Mouse (Mus musculus): ENCODE data around the gene Gm37240. TPM values are rescaled to one million over a fixed set of nuclear protein-coding genes. Genes with fewer than 3 reads are reported as not detected.
A peak's percentile ranks its signal among the peaks of the same experiment; 100 is the strongest.

Gm37240 gene
- total RNA-seq, 2 experiments from 2014 or later: 0.98 to 1.0 TPM

DNA sequence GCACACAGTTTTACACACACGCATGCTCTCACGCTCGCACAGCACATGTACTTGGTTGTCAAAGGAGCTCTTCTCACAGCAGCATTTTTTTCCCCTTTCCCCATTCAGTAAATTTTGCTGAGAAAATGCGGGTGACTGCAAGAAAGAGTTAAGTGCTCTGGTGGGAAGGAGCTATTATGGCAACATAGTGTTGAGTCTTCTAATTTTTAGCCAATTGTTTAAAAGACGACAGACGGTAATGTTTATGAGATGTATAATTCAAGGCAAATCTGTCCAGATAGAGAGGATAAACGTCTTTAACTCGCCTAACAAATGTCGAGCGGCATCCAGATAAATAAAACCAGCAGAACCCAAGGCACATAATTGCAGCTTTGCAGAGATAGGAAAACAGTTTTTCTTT is 726.5 kb downstream of the Gm37240 start:
- DNase-seq (ENCODE audit: low spot score in 2 of 2): no peak

- DNase-seq (ENCODE audit: low spot score in 2 of 2): no peak
Observed at GRCm38 (mm10) chr3:85159631-85160030, 727.7 kb downstream of the Gm37240 start.

DNA sequence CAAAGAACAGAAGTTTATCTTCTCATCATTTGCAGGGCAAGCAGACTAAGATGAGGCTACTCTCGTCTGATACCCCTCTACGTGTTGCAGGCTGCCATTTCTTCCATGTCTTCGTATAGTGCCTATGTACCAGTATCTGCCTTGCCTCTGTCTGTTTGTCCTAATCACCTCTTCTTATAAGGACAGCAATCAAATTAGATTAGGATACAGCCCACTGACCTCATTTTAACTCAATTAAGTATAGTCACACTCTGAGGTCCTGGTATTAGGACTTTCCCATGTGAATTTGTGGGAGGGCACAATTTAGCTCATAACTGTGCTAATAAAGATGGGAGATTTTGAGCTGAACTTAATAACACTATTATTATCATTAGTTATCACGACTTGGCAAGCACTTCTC is 738.5 kb downstream of the Gm37240 start:
- DNase-seq (ENCODE audit: low spot score in 2 of 2): no peak

GRCm38 (mm10) chr3:85148038-85148550 is 739.2 kb downstream of the Gm37240 start:
- DNase-seq (ENCODE audit: low spot score in 2 of 2): no peak

GRCm38 (mm10) chr3:85145568-85145967 is 741.8 kb downstream of the Gm37240 start:
- no peak for DNase-seq (ENCODE audit: low spot score in 2 of 2)

GRCm38 (mm10) chr3:85145076-85145475 is 742.2 kb downstream of the Gm37240 start:
- DNase-seq (ENCODE audit: low spot score in 2 of 2): no peak

GRCm38 (mm10) chr3:85144425-85144824 is 742.9 kb downstream of the Gm37240 start:
- DNase-seq (ENCODE audit: low spot score in 2 of 2): no peak

- no peak for DNase-seq (ENCODE audit: low spot score in 2 of 2)
Observed at GRCm38 (mm10) chr3:85140488-85140887, 746.8 kb downstream of the Gm37240 start.

DNA sequence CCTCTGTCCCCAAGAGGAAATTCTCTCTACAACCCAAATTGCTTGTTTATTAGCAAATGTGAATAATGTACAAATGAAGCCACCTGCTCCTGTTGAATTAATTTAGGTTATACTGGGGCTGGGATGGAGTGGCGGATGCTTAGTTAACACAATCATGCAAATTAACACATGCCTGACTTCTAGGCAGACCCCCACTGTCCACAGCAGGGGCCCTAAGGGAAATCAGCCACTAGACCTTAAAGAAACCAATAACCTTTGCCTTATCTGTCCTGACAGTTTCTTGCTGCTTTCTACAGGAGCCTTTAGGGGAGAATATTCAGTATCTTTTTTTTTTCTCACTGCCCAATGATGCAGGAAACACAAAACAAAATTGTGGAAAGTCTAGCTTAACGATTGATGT is 748.9 kb downstream of the Gm37240 start:
- DNase-seq (ENCODE audit: low spot score in 2 of 2): no peak

- DNase-seq (ENCODE audit: low spot score in 2 of 2): peak; percentile 7 to 31
Observed at GRCm38 (mm10) chr3:85133561-85133960, 753.8 kb downstream of the Gm37240 start.

DNA sequence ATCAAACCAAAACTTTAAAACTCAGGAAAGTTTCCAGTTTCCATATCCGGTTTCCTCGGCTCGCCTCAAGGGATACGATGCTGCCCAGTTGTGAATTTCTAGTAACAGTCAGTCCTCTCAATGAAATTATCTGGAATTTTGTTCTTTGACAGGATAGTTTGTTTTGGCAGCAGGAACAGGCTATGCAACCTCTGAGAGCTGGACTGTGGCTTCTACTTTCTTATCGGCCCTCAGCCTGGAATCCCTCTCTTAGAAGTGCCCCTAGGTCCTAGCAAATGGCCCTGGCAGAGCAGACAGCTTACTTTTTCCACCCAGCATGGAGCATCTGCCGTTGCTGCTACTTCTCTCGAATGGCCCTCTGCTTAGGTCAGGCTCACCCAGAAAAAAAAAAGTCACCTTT is 755.4 kb downstream of the Gm37240 start:
- DNase-seq (ENCODE audit: low spot score in 2 of 2): no peak

DNA sequence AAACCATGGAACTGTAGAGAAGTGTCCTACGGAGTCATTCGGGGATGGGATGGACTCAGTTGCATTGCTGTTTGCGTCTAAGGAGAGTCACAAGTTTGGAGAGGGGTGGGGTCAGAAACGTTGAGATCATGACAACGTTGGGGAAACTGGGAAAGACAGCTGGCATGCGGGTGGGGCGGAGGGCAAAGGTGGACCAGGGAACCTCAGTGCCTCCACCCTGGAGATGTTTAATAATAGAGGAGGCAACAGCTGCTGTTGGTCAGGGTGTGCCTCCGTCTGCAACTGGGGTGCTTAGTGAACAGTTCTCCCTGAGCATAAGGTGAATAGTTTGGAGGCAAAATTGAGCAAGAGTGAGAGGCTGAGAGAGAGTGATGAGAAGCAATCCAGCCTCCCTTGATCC is 758.8 kb downstream of the Gm37240 start:
- no peak for DNase-seq (ENCODE audit: low spot score in 2 of 2)

DNA sequence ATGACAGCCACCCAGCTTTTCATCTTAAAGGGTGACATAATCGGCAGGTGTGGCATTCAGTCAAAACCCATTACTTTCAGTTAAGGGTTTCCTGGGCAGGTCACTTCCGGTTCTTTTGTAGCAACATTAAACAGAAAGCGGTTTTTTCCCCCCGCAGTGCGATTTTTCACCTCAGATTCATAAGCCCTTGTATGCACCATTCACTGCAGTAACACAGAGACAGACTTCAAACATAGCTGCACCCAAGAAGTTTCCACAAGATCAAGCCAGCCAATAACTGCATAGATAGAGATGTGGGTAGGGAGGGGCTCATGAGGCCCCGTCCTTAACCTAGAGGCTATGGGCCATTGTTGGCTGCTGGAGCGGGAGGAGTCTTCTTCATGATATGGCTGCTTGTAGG is 760.3 kb downstream of the Gm37240 start:
- no peak for DNase-seq (ENCODE audit: low spot score in 2 of 2)

DNA sequence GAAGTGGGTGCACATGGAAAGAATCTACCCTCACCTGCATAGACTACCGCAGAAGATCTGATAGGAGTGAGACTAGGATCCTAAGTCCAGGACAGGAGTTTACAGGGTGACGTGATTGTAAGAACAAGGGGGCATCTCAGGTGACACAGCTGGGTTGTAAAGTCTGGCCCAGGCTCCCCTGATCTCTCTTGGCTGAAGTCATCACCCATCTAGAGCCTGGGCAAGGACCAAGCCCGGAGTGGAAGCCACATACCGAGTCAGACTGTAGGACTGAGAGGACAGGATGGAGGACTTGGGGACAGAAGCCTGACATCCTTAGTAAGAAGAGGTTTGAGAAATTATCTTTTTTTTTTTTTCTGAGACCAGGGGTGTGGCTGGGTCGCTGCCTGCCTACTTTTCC is 761.8 kb downstream of the Gm37240 start:
- DNase-seq (ENCODE audit: low spot score in 2 of 2): no peak

- DNase-seq (ENCODE audit: low spot score in 2 of 2): no peak
Observed at GRCm38 (mm10) chr3:85124924-85125323, 762.4 kb downstream of the Gm37240 start.

DNA sequence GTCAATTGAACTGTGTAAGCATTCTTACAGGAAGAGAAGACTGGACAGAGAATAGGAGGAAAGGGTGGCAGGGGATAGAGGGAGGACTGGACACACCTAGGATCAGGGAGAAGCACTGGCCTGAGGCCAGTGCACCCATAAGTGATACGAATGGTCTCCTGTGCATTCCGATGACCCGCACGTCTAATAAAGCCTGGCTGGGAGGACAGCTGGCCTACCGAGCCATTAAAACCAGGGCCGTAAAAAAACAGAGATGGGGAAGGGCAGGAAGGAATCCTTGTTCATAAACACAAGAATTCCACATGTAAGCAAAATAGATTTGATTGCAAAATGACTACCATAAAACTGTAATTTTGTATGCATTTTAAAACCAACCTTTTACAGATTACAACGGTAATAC is 762.9 kb downstream of the Gm37240 start:
- DNase-seq (ENCODE audit: low spot score in 2 of 2): no peak

DNA sequence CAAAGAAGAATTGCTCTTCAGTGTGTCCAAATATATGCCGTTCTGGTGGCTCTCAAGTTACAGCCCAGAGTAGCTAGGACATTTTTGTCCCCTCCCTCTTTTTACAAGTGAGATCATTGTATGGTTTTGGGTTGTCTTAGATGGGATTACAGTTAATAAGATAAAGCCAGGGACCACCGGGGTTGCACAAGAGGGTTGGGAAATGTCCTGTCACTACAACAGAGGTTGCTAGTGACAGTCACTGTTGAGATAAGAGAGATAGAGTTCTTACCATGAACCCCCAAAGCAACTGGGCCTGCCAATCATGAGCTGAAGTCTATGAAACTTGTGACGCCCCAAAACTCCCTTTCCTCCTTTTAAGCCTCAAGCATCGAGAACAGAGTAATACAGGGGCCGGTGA is 769.6 kb downstream of the Gm37240 start:
- no peak for DNase-seq (ENCODE audit: low spot score in 2 of 2)

GRCm38 (mm10) chr3:85117014-85117413 is 770.3 kb downstream of the Gm37240 start:
- DNase-seq (ENCODE audit: low spot score in 2 of 2): no peak

DNA sequence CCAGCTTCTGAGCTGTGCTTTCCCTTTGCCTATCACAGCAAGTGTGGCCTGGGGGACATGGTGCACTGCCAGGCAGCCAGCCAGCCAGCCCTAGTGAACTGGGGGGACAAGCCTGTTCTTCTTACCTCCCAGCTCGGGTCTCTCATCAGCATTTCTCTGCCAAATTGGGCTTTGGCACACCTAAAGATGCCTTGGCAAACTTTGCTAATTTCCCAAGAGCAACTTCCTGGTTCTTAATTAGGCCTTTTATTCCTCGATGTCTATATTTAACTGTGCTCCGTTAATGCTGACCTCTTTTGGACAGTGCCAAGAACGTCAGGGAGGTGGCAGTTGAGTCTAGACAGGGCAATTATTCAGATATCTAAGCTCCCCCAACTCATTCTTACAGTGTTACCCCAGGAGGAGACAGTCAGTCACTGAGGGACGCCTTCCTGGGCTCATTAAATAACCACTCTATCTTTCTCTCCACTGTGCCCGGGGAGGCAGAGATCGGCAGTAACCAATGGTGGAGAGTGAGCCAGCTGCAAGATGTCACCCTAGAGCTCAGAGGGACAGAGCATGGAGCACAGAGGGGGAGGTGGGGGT is 771.3 kb downstream of the Gm37240 start:
- DNase-seq (ENCODE audit: low spot score in 2 of 2): peak; percentile 40 to 79

DNA sequence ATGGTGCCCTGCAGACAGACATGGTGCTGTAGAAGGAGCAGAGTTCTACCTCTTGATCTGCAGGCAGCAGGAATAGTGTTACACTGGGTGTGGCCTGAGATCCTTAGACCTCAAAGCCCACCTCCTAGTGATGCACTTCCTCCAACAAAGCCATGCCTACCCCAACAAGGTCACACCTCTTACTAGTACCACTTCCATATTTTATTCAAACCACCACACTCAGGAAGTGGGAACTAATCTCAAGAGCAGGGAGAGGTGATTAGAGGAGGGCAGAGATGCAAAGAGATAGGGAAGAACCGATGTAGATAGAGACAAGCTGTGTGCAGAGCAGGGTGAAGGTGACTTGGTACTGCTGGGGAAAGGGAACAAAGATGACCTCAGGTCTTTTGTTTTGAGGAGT is 773.8 kb downstream of the Gm37240 start:
- no peak for DNase-seq (ENCODE audit: low spot score in 2 of 2)

- DNase-seq (ENCODE audit: low spot score in 2 of 2): peak in 1 of 2 experiments; percentile 7
Observed at GRCm38 (mm10) chr3:85110762-85111161, 776.6 kb downstream of the Gm37240 start.

DNA sequence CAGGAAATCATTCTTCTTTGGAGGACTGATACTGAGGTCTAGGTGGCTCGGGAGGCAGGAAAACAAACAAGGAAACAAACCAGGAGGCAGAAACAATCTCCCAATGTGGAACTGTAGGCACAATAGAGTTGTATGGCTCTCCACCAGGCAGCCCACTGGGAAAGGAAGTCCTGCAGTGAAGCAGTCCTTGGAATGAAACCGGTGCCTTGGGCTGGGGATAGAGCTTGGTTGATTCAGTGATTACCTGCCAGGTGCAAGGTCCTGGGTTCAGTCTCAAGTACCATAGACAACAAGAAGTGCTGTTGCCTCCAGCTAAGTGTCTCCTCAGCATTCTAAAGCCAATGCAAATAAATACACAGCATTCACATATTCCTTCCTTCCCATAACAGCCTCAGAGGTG is 778.1 kb downstream of the Gm37240 start:
- DNase-seq (ENCODE audit: low spot score in 2 of 2): no peak

- no peak for DNase-seq (ENCODE audit: low spot score in 2 of 2)
Observed at GRCm38 (mm10) chr3:85108396-85108795, 778.9 kb downstream of the Gm37240 start.

DNA sequence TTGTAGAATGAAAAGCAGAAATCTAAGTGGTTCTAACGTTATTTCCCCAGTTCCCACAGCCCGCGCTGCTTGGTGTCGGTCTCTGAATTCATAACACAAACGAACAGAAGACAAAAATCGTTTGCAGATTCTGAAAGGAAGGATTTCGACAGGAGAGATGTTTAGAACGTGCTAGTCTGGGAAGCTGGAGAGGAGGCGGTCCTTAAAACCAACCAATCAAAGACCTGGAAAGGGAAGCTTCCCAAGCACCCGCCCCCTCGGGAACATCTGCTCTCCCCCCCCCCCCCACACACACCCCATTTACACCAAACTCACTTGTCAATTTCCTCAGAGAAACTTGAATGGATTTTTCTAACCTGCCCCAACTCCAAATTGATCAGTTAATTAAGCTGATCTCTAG is 780.4 kb downstream of the Gm37240 start:
- no peak for DNase-seq (ENCODE audit: low spot score in 2 of 2)

Data from layer of hippocampus, postnatal 14 days (tissue).